Mouse (Mus musculus) gastrocnemius, postnatal 36 days (tissue): ENCODE data around the gene Itih1. TPM values are rescaled to one million over a fixed set of nuclear protein-coding genes. Genes with fewer than 3 reads are reported as not detected.

Experiments used
- DNase-seq, 2 experiments: peaks; one replicate each; pipeline ENCODE4 v3.0.0; 2022
- intact Hi-C: fragments of 180-260 bp; cut with DNase I; formaldehyde crosslinking; loops from one replicate; pipeline ENCODE4 v1.15.1; 2025
- total RNA-seq, 2 experiments: library from RNA; stranded (reverse); gene quantifications; 2 replicates each; pipeline ENCODE4 v1.2.3; 2021

Gene Itih1
- total RNA-seq, 2 experiments from 2014 or later: 0.08 TPM; not detected in 1

GRCm38 (mm10) chr14:30907814-30908265, 35.2 kb downstream of the Itih1 start:
- intact Hi-C loops: no loop called here
- no peak for DNase-seq

GRCm38 (mm10) chr14:30906001-30906400, 37.1 kb downstream of the Itih1 start:
- intact Hi-C loops: no loop called here

GRCm38 (mm10) chr14:30904307-30904706, 38.8 kb downstream of the Itih1 start:
- intact Hi-C loops: loop anchor here (2.0 kb wide), 1 partner anchor 48 kb away; no protein-coding TSS in a partner anchor
- no peak for DNase-seq

More at GRCm38 (mm10) chr14:30906001-30906400, 37.1 kb downstream of the Itih1 start:
- no peak for DNase-seq

- intact Hi-C loops: no loop called here
- DNase-seq: no peak
Measured at GRCm38 (mm10) chr14:30903036-30903435, 40.1 kb downstream of the Itih1 start.

GRCm38 (mm10) chr14:30902628-30903027, 40.5 kb downstream of the Itih1 start:
- intact Hi-C loops: no loop called here

GRCm38 (mm10) chr14:30899972-30900371, 43.1 kb downstream of the Itih1 start:
- intact Hi-C loops: no loop called here
- no peak for DNase-seq

More at GRCm38 (mm10) chr14:30902628-30903027, 40.5 kb downstream of the Itih1 start:
- DNase-seq: no peak

- intact Hi-C loops: no loop called here
- DNase-seq: peak in 1 of 2 experiments; percentile 41
Measured at GRCm38 (mm10) chr14:30888271-30888732, 54.8 kb downstream of the Itih1 start.

- no peak for DNase-seq
- intact Hi-C loops: no loop called here
Measured at GRCm38 (mm10) chr14:30886204-30886603, 56.9 kb downstream of the Itih1 start, which contains the start of gene Itih4. TSS of gene Itih4 (plus strand) at chr14:30886476.

GRCm38 (mm10) chr14:30885298-30885697, 57.8 kb downstream of the Itih1 start:
- DNase-seq: no peak
- intact Hi-C loops: no loop called here

- intact Hi-C loops: loop anchor here (2.0 to 5.0 kb wide), 4 partner anchors 15 to 289 kb away; partner anchors contain the start of gene Tmem110
- no peak for DNase-seq
Measured at GRCm38 (mm10) chr14:30881718-30882108, 61.4 kb downstream of the Itih1 start.

- intact Hi-C loops: loop anchor here (2.0 to 5.0 kb wide), 4 partner anchors 14 to 289 kb away; partner anchors contain the start of gene Tmem110
- DNase-seq: peak; percentile 60 to 72
Measured at GRCm38 (mm10) chr14:30880811-30881717, 62.0 kb downstream of the Itih1 start.

- intact Hi-C loops: loop anchor here (2.0 to 5.0 kb wide), 4 partner anchors 13 to 288 kb away; partner anchors contain the start of gene Tmem110
- no peak for DNase-seq
Measured at GRCm38 (mm10) chr14:30880251-30880650, 62.8 kb downstream of the Itih1 start.

- DNase-seq: peak in 1 of 2 experiments; percentile 50
- intact Hi-C loops: loop anchor here (2.0 to 5.0 kb wide), 4 partner anchors 13 to 287 kb away; partner anchors contain the start of gene Tmem110
Measured at GRCm38 (mm10) chr14:30879794-30880193, 63.3 kb downstream of the Itih1 start.

Other genes with a start within 250 kb of the Itih1 start
- 1 to 10 TPM; 5.9 to 8.5 TPM for gene Sfmbt1, start 228.4 kb downstream of the Itih1 start, total RNA-seq
- gene Tmem110, start 117.7 kb downstream of the Itih1 start, total RNA-seq: 1 to 10 TPM; 6.2 to 7.0 TPM
- 10 to 100 TPM; 56.6 to 62.5 TPM for gene Mustn1, start 64.1 kb downstream of the Itih1 start, total RNA-seq
- gene Itih4, start 56.8 kb downstream of the Itih1 start, total RNA-seq: under 1 TPM in 1 of 2 experiments, not detected in 1; 0.38 TPM
- gene Itih3, start 19.5 kb downstream of the Itih1 start, total RNA-seq: under 1 TPM; 0.12 to 0.23 TPM
- gene Nek4, start 8.1 kb upstream of the Itih1 start, total RNA-seq: 1 to 10 TPM; 4.7 TPM
- gene Glt8d1, start 58.1 kb upstream of the Itih1 start, total RNA-seq: 10 to 100 TPM in 1 of 2 experiments, 1 to 10 TPM in 1; 9.2 to 10.9 TPM
- 100 to 1,000 TPM; 113 to 123 TPM for gene Spcs1, start 58.4 kb upstream of the Itih1 start, total RNA-seq
- gene Pbrm1, start 75.8 kb upstream of the Itih1 start, total RNA-seq: 10 to 100 TPM; 34.8 to 37.0 TPM
- 10 to 100 TPM; 23.0 to 33.0 TPM for gene Gnl3, start 75.9 kb upstream of the Itih1 start, total RNA-seq
- gene Smim4, start 185.7 kb upstream of the Itih1 start, total RNA-seq: 10 to 100 TPM; 29.3 to 40.5 TPM
- 1 to 10 TPM; 2.2 to 2.4 TPM for gene Nt5dc2, start 187.8 kb upstream of the Itih1 start, total RNA-seq
- 10 to 100 TPM; 15.6 to 17.7 TPM for gene Stab1, start 225.4 kb upstream of the Itih1 start, total RNA-seq